Mouse (Mus musculus) thymus, adult 2 months (tissue): Measurements from ENCODE around the gene Gm49601. TPM values are rescaled to one million over a fixed set of nuclear protein-coding genes. Genes with fewer than 3 reads are reported as not detected.
A peak's percentile ranks its signal among the peaks of the same experiment; 100 is the strongest.

Experiments used
- DNase-seq: peaks from one replicate; pipeline ENCODE4 v3.0.0; 2021
- H3K27ac ChIP-seq: fragments of 200-500 bp; 2 replicates; pipeline ENCODE4 v1.5.1; 2012; ENCODE audit warnings: low read length, control low read depth; ENCODE audit not compliant: control insufficient read depth, insufficient read depth
- H3K27me3 ChIP-seq: fragments of 200-500 bp; 2 replicates; pipeline ENCODE4 v1.6.1; 2012; ENCODE audit warnings: mild to moderate bottlenecking, low read length, moderate library complexity, mixed read lengths; ENCODE audit not compliant: control insufficient read depth, insufficient read depth
- H3K36me3 ChIP-seq: fragments of 200-500 bp; 2 replicates; pipeline ENCODE4 v1.6.1; 2012; ENCODE audit warnings: mild to moderate bottlenecking, low read length, moderate library complexity; ENCODE audit not compliant: control insufficient read depth, insufficient read depth
- H3K4me1 ChIP-seq: fragments of 200-500 bp; replicated peaks from 2 replicates; pipeline ENCODE4 v1.6.1; 2012; ENCODE audit warnings: low read length; ENCODE audit not compliant: control insufficient read depth, insufficient read depth
- H3K4me3 ChIP-seq: fragments of 200-500 bp; 2 replicates; pipeline ENCODE4 v1.5.1; 2012; ENCODE audit warnings: mild to moderate bottlenecking, low read length, control low read depth, moderate library complexity; ENCODE audit not compliant: control insufficient read depth, insufficient read depth
- CTCF ChIP-seq: fragments of 200-500 bp; IDR thresholded peaks from 2 replicates; pipeline ENCODE4 v1.5.1; 2012; ENCODE audit warnings: mild to moderate bottlenecking, control low read depth, low read length, moderate library complexity, borderline replicate concordance; ENCODE audit not compliant: control insufficient read depth, poor library complexity, insufficient read depth; ENCODE audit errors: extremely low read depth
- POLR2A ChIP-seq: fragments of 200-500 bp; IDR thresholded peaks from 2 replicates; pipeline ENCODE4 v1.6.1; 2012; ENCODE audit warnings: mild to moderate bottlenecking, low read length, control low read depth, moderate library complexity; ENCODE audit not compliant: control insufficient read depth, poor library complexity, insufficient read depth; ENCODE audit errors: extremely low read depth
- WGBS: fragments of 180-500 bp; shearing (Covaris S2); methylation state at CpG from one replicate; pipeline ENCODE4 v1.1.7; 2018; 5-methylcytosine and 5-hydroxymethylcytosine counted together
- polyA plus RNA-seq: library from polyadenylated mRNA; depleted of rRNA; stranded (reverse); fragments of >200 nt; gene quantifications from 2 replicates; pipeline ENCODE4 v1.2.3, GENCODE M21; 2012

Gene Gm49601
- polyA plus RNA-seq, 1 experiment: 0.93 TPM

DNA sequence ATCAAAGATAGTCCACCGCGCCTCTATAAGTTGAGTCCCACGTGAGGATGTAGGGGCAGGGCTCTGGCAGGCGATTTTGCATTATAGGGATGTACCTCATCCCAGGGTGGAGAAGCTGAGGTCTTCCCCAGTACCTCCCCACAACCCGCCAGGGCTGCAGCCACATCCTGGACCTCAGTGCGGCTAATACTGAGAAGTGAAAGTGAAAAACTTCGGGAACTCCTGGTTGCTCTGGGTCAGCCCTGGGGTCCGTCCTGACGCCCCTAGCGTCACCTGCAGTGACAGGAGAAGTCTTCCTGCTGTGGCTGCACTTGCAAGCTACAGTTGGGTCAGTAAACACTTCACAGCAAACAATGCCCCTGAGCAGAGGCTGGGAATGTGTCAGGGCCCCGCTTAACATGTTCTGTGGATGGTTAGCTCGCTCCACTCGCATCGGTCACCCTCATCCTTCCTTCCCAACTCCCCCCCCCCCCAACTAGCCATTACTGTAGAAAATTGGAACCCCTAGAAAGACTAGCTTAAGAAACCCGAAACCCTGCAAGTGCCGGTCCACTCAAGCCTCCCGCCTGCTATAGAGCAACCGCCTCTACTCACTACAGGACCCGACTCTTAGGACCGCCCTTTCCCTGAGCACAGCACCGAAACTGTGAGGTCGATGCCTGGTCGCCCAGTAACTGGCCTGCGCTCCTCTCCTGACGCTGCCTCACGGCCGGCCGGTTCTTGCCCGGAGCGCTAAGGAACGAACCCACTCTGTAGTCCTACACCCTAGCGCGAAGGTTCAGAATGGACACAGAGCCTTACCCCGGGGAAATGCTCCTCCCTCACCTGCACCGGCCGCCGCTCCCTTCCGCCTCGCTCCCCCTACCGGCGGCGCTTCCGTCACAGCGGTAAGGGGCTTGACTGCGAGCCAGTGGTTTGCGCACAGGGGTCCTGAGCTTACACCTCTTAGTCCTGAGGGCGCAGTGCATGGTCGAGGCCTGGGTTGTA lies 36.1 kb downstream of the Gm49601 start, which contains the start of gene Tbx1:
Gene Tbx1 (minus strand): TSS at position 868 of the 987 bp plus-strand sequence.
- TF ChIP-seq CTCF (peak; percentile 90), POLR2A (no peak)
- Histone ChIP-seq H3K27ac (no peak within 1 kb of the TSS), H3K36me3 (no peaks in the 10 kb centered on the region), H3K4me1 (peaks cover 14% of the 10 kb centered on the region), H3K27me3 (peaks cover 20% of the 10 kb centered on the region; the same call in 1 of the 2 replicates), H3K4me3 (peak within 1 kb of the TSS; percentile 44)
- peak; percentile 72 for DNase-seq
- WGBS: 3% methylated on average over 48 of the region's 48 CpGs

DNA sequence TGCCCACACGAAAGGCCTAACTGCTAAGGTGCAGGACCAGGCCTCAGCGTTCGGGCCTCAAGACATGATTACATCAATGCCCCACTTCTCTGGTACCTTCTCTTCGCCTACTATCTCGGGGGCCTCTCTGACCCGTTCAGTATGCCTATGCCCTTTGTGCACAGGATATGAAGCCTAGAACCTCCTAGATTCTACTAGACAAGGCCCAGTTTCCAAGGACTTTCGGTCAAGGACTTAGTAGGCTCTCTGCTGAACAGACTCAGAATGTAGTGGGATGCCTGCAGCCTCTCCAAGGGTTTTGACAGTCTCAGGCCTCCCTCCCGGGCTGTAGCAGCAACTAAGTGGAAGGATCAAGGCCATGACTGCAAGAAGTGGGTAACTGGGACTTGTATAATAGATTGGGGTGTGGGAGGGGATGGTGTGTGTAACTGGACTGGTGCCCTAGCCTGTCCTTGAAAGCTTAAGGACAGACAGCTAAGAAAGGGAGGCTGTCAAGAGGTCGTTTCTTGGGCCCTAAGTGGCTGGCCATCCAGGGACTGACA lies 37.1 kb downstream of the Gm49601 start:
- H3K4me1 ChIP-seq: peaks cover 14% of the 10 kb centered on the region
- no peak overlapping the region for H3K27ac ChIP-seq
- DNase-seq: no peak
- peaks cover 20% of the 10 kb centered on the region; the same call in 1 of the 2 replicates for H3K27me3 ChIP-seq
- 82% methylated on average over 9 of the region's 9 CpGs for WGBS
- H3K36me3 ChIP-seq: no peaks in the 10 kb centered on the region
- TF ChIP-seq CTCF (no peak), POLR2A (no peak)
- H3K4me3 ChIP-seq: no peak overlapping the region

DNA sequence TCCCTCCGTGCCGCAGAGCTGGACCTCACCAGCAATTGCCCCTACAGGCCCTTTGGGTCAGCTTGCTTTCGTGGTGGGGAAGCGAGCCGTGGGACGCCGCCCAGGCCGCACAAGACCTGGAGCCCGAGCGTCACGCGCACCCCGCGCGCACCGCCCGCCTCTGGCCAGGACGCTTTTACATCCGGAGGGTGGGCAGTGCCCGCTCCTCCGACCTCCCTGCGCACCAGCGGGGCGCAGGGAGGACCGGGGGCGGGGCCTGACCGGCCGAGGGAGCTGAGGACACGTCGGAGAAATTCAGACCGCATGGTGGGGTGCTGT lies 37.5 kb downstream of the Gm49601 start:
- Histone ChIP-seq H3K4me3 (no peak overlapping the region), H3K27ac (no peak overlapping the region), H3K27me3 (peaks cover 24% of the 10 kb centered on the region; the same call in 1 of the 2 replicates), H3K36me3 (no peaks in the 10 kb centered on the region), H3K4me1 (peaks cover 14% of the 10 kb centered on the region)
- WGBS: 26% methylated on average over 31 of the region's 31 CpGs
- DNase-seq: no peak
- TF ChIP-seq CTCF (no peak), POLR2A (no peak)

DNA sequence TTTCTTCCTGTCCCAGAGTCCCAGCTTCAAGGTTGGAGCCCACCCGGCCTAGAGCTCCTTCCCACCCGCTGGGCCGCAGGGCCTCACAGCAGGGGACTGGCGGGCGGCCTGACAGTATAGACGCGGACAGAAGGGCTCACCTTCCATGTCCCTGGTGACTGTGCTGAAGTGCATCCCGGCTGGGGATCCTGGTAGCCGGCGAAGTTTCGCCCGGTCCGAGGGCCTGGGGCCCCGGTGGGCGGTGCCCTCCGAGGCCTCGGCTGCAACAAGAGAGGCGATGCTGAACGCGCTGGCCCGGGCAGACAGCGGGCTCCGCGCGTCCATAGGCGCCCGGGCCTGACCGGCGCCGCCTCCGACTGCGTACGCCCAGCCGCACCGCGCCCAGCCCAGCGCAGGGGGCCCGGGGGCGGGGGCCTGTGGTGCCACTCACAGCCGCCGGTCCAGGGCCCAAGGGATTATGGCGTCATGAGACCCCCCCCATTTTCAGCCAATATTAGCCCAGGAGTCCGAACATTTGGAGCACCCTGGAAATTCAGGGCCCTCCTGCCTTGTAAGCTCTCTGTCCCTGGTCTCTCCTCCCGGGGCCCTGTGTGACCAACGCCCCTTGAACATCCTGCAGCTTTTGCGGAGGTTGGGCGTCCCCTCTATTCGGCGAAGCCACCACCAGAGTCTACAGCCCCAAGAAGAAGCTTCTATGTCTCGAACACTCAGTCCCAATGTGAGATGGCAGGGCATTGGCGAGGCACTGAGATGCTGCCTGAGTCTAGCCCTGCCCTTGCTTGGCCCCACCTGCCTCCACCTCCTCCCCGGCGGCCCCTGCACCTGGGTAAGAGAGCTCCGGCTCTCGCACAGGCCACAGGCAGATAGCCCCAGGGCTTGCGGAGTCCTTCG lies 38.1 kb downstream of the Gm49601 start:
- DNase-seq: no peak
- peaks cover 30% of the 10 kb centered on the region; the same call in 1 of the 2 replicates for H3K27me3 ChIP-seq
- H3K36me3 ChIP-seq: no peaks in the 10 kb centered on the region
- H3K4me1 ChIP-seq: peaks cover 14% of the 10 kb centered on the region
- no peak overlapping the region for H3K27ac ChIP-seq
- TF ChIP-seq CTCF (no peak), POLR2A (no peak)
- H3K4me3 ChIP-seq: no peak overlapping the region
- 12% methylated on average over 57 of the region's 57 CpGs for WGBS

DNA sequence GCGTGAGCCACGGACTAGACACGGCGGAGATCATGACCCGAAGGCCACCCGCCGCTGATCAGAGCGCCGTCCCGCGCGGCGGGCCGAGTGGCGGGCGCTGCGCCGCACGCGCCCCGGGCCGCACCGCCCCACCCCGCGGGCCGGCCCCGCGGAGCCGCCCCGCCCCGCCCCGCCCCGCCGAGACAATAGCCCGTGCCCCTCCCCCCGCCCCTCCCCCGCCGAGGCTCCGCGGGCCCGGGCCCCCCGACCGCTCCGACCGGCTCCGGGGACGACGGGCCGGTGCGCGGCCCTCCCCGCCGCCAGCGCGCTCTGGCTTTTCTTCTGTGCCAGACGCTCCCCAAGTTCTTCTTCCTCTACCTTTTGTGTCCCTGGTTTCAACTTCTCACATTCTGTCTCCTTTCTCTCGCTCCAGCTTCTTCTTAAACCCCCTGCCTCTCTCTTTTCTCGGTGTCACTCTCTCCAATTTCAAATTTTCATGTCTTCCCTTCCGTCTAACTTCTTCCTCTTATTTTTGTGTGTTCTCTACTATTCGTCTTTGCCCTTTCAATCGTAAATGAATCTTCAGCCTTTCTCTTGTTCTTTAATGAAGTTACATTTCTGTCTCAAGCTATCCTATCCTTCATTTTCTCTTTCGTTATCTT lies 39.2 kb downstream of the Gm49601 start:
- no peak overlapping the region for H3K4me3 ChIP-seq
- no peak overlapping the region for H3K27ac ChIP-seq
- TF ChIP-seq POLR2A: no peak
- TF ChIP-seq CTCF: no peak
- WGBS: 4% methylated on average over 55 of the region's 62 CpGs
- H3K27me3 ChIP-seq: peaks cover 40% of the 10 kb centered on the region
- no peak for DNase-seq
- peaks cover 14% of the 10 kb centered on the region for H3K4me1 ChIP-seq
- no peaks in the 10 kb centered on the region for H3K36me3 ChIP-seq
